Mouse (Mus musculus) ES-Bruce4 (cell line): ENCODE measurements around the gene Gstm2. TPM values are rescaled to one million over a fixed set of nuclear protein-coding genes. Genes with fewer than 3 reads are reported as not detected.

Experiments used
- H3K27ac ChIP-seq: 2 replicates; pipeline ENCODE4 v1.5.1; 2012; ENCODE audit warnings: low read length, inconsistent platforms; ENCODE audit not compliant: insufficient read depth
- H3K27me3 ChIP-seq: 2 replicates; pipeline ENCODE4 v1.6.1; 2012; ENCODE audit warnings: mild to moderate bottlenecking, low read length, inconsistent platforms; ENCODE audit not compliant: control insufficient read depth, poor library complexity, insufficient read depth, severe bottlenecking
- H3K36me3 ChIP-seq: 2 replicates; pipeline ENCODE4 v1.6.1; 2012; ENCODE audit warnings: inconsistent platforms, mild to moderate bottlenecking, low read length, moderate library complexity; ENCODE audit not compliant: control insufficient read depth, poor library complexity, insufficient read depth, severe bottlenecking
- H3K4me1 ChIP-seq: one replicate; pipeline ENCODE4 v1.8.1; 2011; ENCODE audit warnings: low read length; ENCODE audit not compliant: control insufficient read depth, insufficient read depth
- H3K4me3 ChIP-seq: 2 replicates; pipeline ENCODE4 v1.5.1; 2011; ENCODE audit warnings: low read depth, mild to moderate bottlenecking, low read length
- H3K9ac ChIP-seq: 2 replicates; pipeline ENCODE4 v1.6.1; 2012; ENCODE audit warnings: low read depth, mild to moderate bottlenecking, inconsistent platforms; ENCODE audit not compliant: poor library complexity, severe bottlenecking
- H3K9me3 ChIP-seq: replicated peaks from 2 replicates; pipeline ENCODE4 v1.6.1; 2012; ENCODE audit warnings: mild to moderate bottlenecking, low read length, inconsistent platforms; ENCODE audit not compliant: control insufficient read depth, poor library complexity, insufficient read depth, severe bottlenecking
- CTCF ChIP-seq: IDR thresholded peaks from one replicate; pipeline ENCODE4 v1.8.1; 2011; ENCODE audit warnings: low read depth, low read length
- EP300 ChIP-seq: IDR thresholded peaks from 2 replicates; pipeline ENCODE4 v1.6.1; 2011; ENCODE audit warnings: low read depth, low read length; ENCODE audit not compliant: insufficient read depth
- POLR2A ChIP-seq: IDR thresholded peaks from one replicate; pipeline ENCODE4 v1.8.1; 2011; ENCODE audit warnings: low read length; ENCODE audit not compliant: insufficient read depth
- polyA plus RNA-seq: library from polyadenylated mRNA; stranded (reverse); fragments of >200 nt; gene quantifications from 2 replicates; pipeline ENCODE4 v1.2.4, GENCODE M21; 2011; ENCODE audit warnings: low read depth; ENCODE audit not compliant: missing spikeins, insufficient read depth, insufficient read length

Gstm2 gene
- polyA plus RNA-seq, 1 experiment, result 74.8 TPM

GRCm38 (mm10) chr3:107941261-107941660, 45.0 kb downstream of the Gstm2 start:
- Histone ChIP-seq H3K4me1 (no peaks in the 10 kb centered on the region), H3K27me3 (no peaks in the 10 kb centered on the region), H3K36me3 (no peaks in the 10 kb centered on the region), H3K9ac (no peak overlapping the region), H3K27ac (no peak overlapping the region), H3K4me3 (no peak overlapping the region), H3K9me3 (no peaks in the 10 kb centered on the region)
- no peak for TF ChIP-seq POLR2A
- no peak for TF ChIP-seq EP300
- no peak for TF ChIP-seq CTCF

GRCm38 (mm10) chr3:107940524-107940923, 45.7 kb downstream of the Gstm2 start:
- Histone ChIP-seq H3K27ac (no peak overlapping the region), H3K9ac (no peak overlapping the region), H3K9me3 (no peaks in the 10 kb centered on the region), H3K27me3 (no peaks in the 10 kb centered on the region), H3K4me3 (no peak overlapping the region), H3K4me1 (no peaks in the 10 kb centered on the region), H3K36me3 (no peaks in the 10 kb centered on the region)
- no peak for TF ChIP-seq POLR2A
- TF ChIP-seq CTCF, result no peak
- no peak for TF ChIP-seq EP300

GRCm38 (mm10) chr3:107939830-107940229, 46.4 kb downstream of the Gstm2 start:
- no peaks in the 10 kb centered on the region for H3K9me3 ChIP-seq
- H3K4me3 ChIP-seq, result no peak overlapping the region
- H3K4me1 ChIP-seq, result no peaks in the 10 kb centered on the region
- no peak overlapping the region for H3K9ac ChIP-seq
- TF ChIP-seq EP300 (no peak), POLR2A (no peak), CTCF (no peak)
- no peaks in the 10 kb centered on the region for H3K36me3 ChIP-seq
- H3K27ac ChIP-seq, result no peak overlapping the region
- H3K27me3 ChIP-seq, result no peaks in the 10 kb centered on the region

GRCm38 (mm10) chr3:107939403-107939802, 46.9 kb downstream of the Gstm2 start:
- TF ChIP-seq POLR2A (no peak), EP300 (0 out of 2 replicates have a peak, but pooled peaks have one; percentile 35), CTCF (peak; percentile 96)
- Histone ChIP-seq H3K4me1 (no peaks in the 10 kb centered on the region), H3K27ac (no peak overlapping the region), H3K27me3 (no peaks in the 10 kb centered on the region), H3K4me3 (no peak overlapping the region), H3K9ac (no peak overlapping the region), H3K36me3 (no peaks in the 10 kb centered on the region), H3K9me3 (no peaks in the 10 kb centered on the region)

- no peak overlapping the region for H3K27ac ChIP-seq
- H3K4me1 ChIP-seq, result no peaks in the 10 kb centered on the region
- H3K4me3 ChIP-seq, result no peak overlapping the region
Observed at GRCm38 (mm10) chr3:107935888-107936287, 50.4 kb downstream of the Gstm2 start.

GRCm38 (mm10) chr3:107935268-107935667, 51.0 kb downstream of the Gstm2 start:
- TF ChIP-seq EP300 (no peak), POLR2A (no peak), CTCF (no peak)
- H3K9ac ChIP-seq, result no peak overlapping the region
- no peaks in the 10 kb centered on the region for H3K9me3 ChIP-seq
- H3K4me3 ChIP-seq, result no peak overlapping the region
- H3K27ac ChIP-seq, result no peak overlapping the region
- H3K4me1 ChIP-seq, result no peaks in the 10 kb centered on the region
- no peaks in the 10 kb centered on the region for H3K27me3 ChIP-seq
- no peaks in the 10 kb centered on the region for H3K36me3 ChIP-seq

More at GRCm38 (mm10) chr3:107935888-107936287, 50.4 kb downstream of the Gstm2 start:
- Histone ChIP-seq H3K27me3 (no peaks in the 10 kb centered on the region), H3K9ac (no peak overlapping the region), H3K9me3 (no peaks in the 10 kb centered on the region), H3K36me3 (no peaks in the 10 kb centered on the region)
- no peak for TF ChIP-seq EP300
- TF ChIP-seq CTCF, result no peak
- TF ChIP-seq POLR2A, result no peak
